Mouse (Mus musculus) layer of hippocampus, adult 8-10 months (tissue): ENCODE data around the gene Cdiptos. TPM values are rescaled to one million over a fixed set of nuclear protein-coding genes. Genes with fewer than 3 reads are reported as not detected.

Experiments used
- DNase-seq, 2 experiments: peaks; one replicate each; pipeline ENCODE4 v3.0.0; 2022; ENCODE audit warnings: low spot score in 2 of 2
- total RNA-seq, 4 experiments: library from RNA; stranded (reverse); gene quantifications; 2 replicates each; pipeline ENCODE4 v1.2.4; 2022

Gene Cdiptos
- total RNA-seq, 4 experiments from 2014 or later: 1.0 TPM; not detected in 3

GRCm38 (mm10) chr7:126929046-126929445 is 46.9 kb downstream of the Cdiptos start:
- no peak for DNase-seq

GRCm38 (mm10) chr7:126928384-126929037 is 47.4 kb downstream of the Cdiptos start, which contains the start of gene Kctd13:
Kctd13 (plus strand) TSS chr7:126928879.
- peak; percentile 83 to 90 for DNase-seq

GRCm38 (mm10) chr7:126926299-126926698 is 49.6 kb downstream of the Cdiptos start:
- no peak for DNase-seq

GRCm38 (mm10) chr7:126923999-126924398 is 51.9 kb downstream of the Cdiptos start:
- no peak for DNase-seq

GRCm38 (mm10) chr7:126922624-126923060 is 53.3 kb downstream of the Cdiptos start, which contains the start of gene Tmem219:
Tmem219 (minus strand) TSS chr7:126922917.
- DNase-seq: no peak

Other genes with a start within 250 kb of the Cdiptos start
- 100 to 1,000 TPM; 165 to 197 (median 178) TPM for gene Mapk3, start 216.5 kb downstream of the Cdiptos start, total RNA-seq
- 1 to 10 TPM; 4.4 to 7.9 (median 5.0) TPM for gene Gdpd3, start 209.8 kb downstream of the Cdiptos start, total RNA-seq
- gene Ypel3, start 199.1 kb downstream of the Cdiptos start, total RNA-seq: 100 to 1,000 TPM; 236 to 283 (median 255) TPM
- 1 to 10 TPM in 3 of 4 experiments, under 1 TPM in 1; 0.43 to 1.5 (median 1.2) TPM for gene Tbx6, start 194.6 kb downstream of the Cdiptos start, total RNA-seq
- 10 to 100 TPM; 49.5 to 55.7 (median 51.9) TPM for gene Ppp4c, start 183.6 kb downstream of the Cdiptos start, total RNA-seq
- gene Fam57b, start 178.4 kb downstream of the Cdiptos start, total RNA-seq: 10 to 100 TPM; 57.3 to 67.6 (median 62.6) TPM
- not detected for gene 4930451I11Rik, start 144.5 kb downstream of the Cdiptos start, total RNA-seq
- gene Doc2a, start 128.7 kb downstream of the Cdiptos start, total RNA-seq: 10 to 100 TPM; 17.6 to 20.0 (median 18.7) TPM
- gene Hirip3, start 114.1 kb downstream of the Cdiptos start, total RNA-seq: 10 to 100 TPM; 25.6 to 44.7 (median 36.2) TPM
- 10 to 100 TPM; 46.3 to 59.5 (median 56.1) TPM for gene Ino80e, start 113.7 kb downstream of the Cdiptos start, total RNA-seq
- gene Taok2, start 91.4 kb downstream of the Cdiptos start, total RNA-seq: 100 to 1,000 TPM; 146 to 179 (median 151) TPM
- gene Tmem219, start 53.2 kb downstream of the Cdiptos start, total RNA-seq: 10 to 100 TPM; 21.8 to 34.3 (median 25.6) TPM
- gene Kctd13, start 47.2 kb downstream of the Cdiptos start, total RNA-seq: 100 to 1,000 TPM; 137 to 173 (median 161) TPM
- gene Asphd1, start 26.5 kb downstream of the Cdiptos start, total RNA-seq: 10 to 100 TPM; 27.2 to 41.0 (median 31.5) TPM
- 100 to 1,000 TPM; 433 to 476 (median 455) TPM for gene Sez6l2, start 25.5 kb downstream of the Cdiptos start, total RNA-seq
- 100 to 1,000 TPM; 138 to 156 (median 152) TPM for gene Cdipt, start 184 bp downstream of the Cdiptos start, total RNA-seq
- 10 to 100 TPM; 10.5 to 17.2 (median 14.1) TPM for gene Mvp, start 38.5 kb upstream of the Cdiptos start, total RNA-seq
- gene Pagr1b, start 40.4 kb upstream of the Cdiptos start, total RNA-seq: not detected
- gene Pagr1a, start 41.3 kb upstream of the Cdiptos start, total RNA-seq: 10 to 100 TPM; 18.9 to 59.7 (median 27.8) TPM
- gene Gm42742, start 45.0 kb upstream of the Cdiptos start, total RNA-seq: 10 to 100 TPM; 20.5 to 63.0 (median 52.5) TPM
- gene Prrt2, start 45.1 kb upstream of the Cdiptos start, total RNA-seq: 100 to 1,000 TPM; 208 to 223 (median 215) TPM
- 100 to 1,000 TPM; 204 to 209 (median 206) TPM for gene Maz, start 50.9 kb upstream of the Cdiptos start, total RNA-seq
- gene Kif22, start 66.4 kb upstream of the Cdiptos start, total RNA-seq: 1 to 10 TPM; 2.5 to 9.4 (median 3.8) TPM
- gene Zg16, start 111.2 kb upstream of the Cdiptos start, total RNA-seq: not detected
- gene AI467606, start 115.3 kb upstream of the Cdiptos start, total RNA-seq: 1 to 10 TPM; 1.2 to 3.7 (median 2.3) TPM
- gene Qprt, start 146.1 kb upstream of the Cdiptos start, total RNA-seq: 1 to 10 TPM in 1 of 4 experiments, under 1 TPM in 3; 0.22 to 1.1 (median 0.53) TPM
- gene Spn, start 161.7 kb upstream of the Cdiptos start, total RNA-seq: under 1 TPM; 0.29 to 0.68 (median 0.46) TPM
- gene Cd2bp2, start 220.0 kb upstream of the Cdiptos start, total RNA-seq: 10 to 100 TPM; 87.4 to 94.4 (median 90.0) TPM
- gene Tbc1d10b, start 232.4 kb upstream of the Cdiptos start, total RNA-seq: 100 to 1,000 TPM in 2 of 4 experiments, 10 to 100 TPM in 2; 97.9 to 106 (median 101) TPM
- gene Mylpf, start 232.8 kb upstream of the Cdiptos start, total RNA-seq: 1 to 10 TPM; 2.8 to 5.1 (median 3.6) TPM